Mouse (Mus musculus): ENCODE measurements at regions not wholly inside any gene's neighbourhood (a gene's known extent, or its start where the extent isn't known, plus 50 kb on each side); places are given as distances from the start of the nearest gene placed in this dataset.

- TF ChIP-seq POLR2A (IDR thresholded peaks at IDR 0.05; ENCODE audit: low read depth, low read length) (no peak), CTCF (IDR thresholded peaks at IDR 0.05; ENCODE audit: borderline replicate concordance, insufficient read depth, low read length) (no peak)
Measured at GRCm38 (mm10) chr10:67802156-67802555, 110.3 kb downstream of the Zfp365 start.

Measured in embryonic fibroblast, embryonic 13.5 days (primary cell).